Mouse (Mus musculus): ENCODE measurements around the gene Gm21905. TPM values are rescaled to one million over a fixed set of nuclear protein-coding genes. Genes with fewer than 3 reads are reported as not detected.
A peak's percentile ranks its signal among the peaks of the same experiment; 100 is the strongest.

Gene Gm21905
- total and polyA plus RNA-seq, 3 experiments: not detected

DNA sequence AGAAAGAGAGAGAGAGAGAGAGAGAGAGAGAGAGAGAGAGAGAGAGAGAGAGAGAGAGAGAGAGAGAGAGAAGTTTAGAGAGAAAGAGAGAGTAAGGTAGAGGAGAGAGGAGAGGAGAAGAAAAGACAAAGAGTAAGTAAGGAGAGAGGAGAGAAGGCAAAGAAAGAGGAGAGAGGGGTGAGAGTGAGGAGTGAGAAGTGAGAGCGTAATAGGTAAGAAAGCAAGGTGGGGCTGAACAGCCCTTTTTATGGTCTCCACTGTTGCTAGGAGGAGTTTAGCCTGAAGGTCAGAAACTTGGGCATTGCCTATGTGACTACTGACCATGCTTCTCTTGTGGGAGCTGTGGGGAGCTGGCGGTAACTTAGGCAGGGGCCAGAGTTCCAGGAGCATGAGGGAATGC lies 4.9 kb downstream of the Gm21905 start, which contains the start of gene Gm5108 (continued):
- TF ChIP-seq JUND (IDR thresholded peaks at IDR 0.05; ENCODE audit: low read depth, low read length) (no peak), CTCF (IDR thresholded peaks at IDR 0.05 in 2 of 3, conservative IDR thresholded peaks at IDR 0.05 in 1 of 3; ENCODE audit: control insufficient read depth in 1 of 3, insufficient read depth in 1 of 3, low read depth in 2 of 3, low read length in 3 of 3, poor library complexity in 1 of 3, severe bottlenecking in 1 of 3) (no peak), GABPA (IDR thresholded peaks at IDR 0.05; ENCODE audit: low read depth, low read length) (no peak)

DNA sequence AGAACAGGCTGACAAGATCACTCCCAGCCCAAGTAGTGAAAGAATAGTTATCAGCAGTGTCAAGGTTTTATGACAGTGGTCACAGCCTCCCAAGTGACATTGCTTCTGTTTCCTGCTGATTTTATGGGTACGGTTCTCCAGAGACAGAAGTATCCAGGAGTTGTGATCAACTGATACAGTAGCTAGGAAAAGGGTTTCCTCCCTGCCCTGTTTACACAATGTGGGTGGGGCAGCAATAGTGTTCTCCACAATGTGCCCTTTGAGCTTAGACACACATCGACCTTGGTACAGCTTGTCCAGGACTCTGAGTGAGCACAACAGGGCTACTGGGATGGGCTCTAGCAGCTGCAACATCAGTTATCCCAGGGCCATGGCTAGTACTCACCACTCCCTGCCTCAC lies 14.6 kb downstream of the Gm21905 start:
- Histone ChIP-seq H3K79me2 (ENCODE audit: control insufficient read depth, insufficient read depth, low read length, poor library complexity) (no peaks in the 10 kb centered on the region), H3K36me3 (ENCODE audit: control insufficient read depth in 1 of 2, insufficient read depth in 2 of 2, low read length in 2 of 2) (peaks cover 0 to 7% of the 10 kb centered on the region in 2 experiments; a peak in 2 of 4 replicates), H3K27me3 (ENCODE audit: control insufficient read depth in 1 of 2, insufficient read depth in 2 of 2, low read length in 2 of 2) (no peaks in the 10 kb centered on the region), H3K4me3 (ENCODE audit: control insufficient read depth in 1 of 2, insufficient read depth in 1 of 2, low read depth in 2 of 2, low read length in 2 of 2) (peak overlapping the region; percentile 35 to 38; a peak in 3 of 4 replicates), H3K4me1 (ENCODE audit: control insufficient read depth in 1 of 2, insufficient read depth in 2 of 2, low read length in 2 of 2) (peaks cover 3 to 18% of the 10 kb centered on the region in 2 experiments; a peak in 2 of 4 replicates), H3K9me3 (replicated peaks; ENCODE audit: insufficient read depth, low read length) (no peaks in the 10 kb centered on the region), H3K27ac (ENCODE audit: control insufficient read depth, low read depth, low read length) (peak overlapping the region; percentile 57), H3K9ac (ENCODE audit: control insufficient read depth, low read depth, low read length, poor library complexity, severe bottlenecking) (no peak overlapping the region)
- peak; percentile 76 for TF ChIP-seq GATA1 (IDR thresholded peaks at IDR 0.05; ENCODE audit: low read depth, low read length)
- no peak for TF ChIP-seq E2F4 (IDR thresholded peaks at IDR 0.05; ENCODE audit: borderline replicate concordance, low read depth, low read length)
- peak; percentile 48; the same call in 1 of the 2 replicates for TF ChIP-seq MYC (IDR thresholded peaks at IDR 0.05; ENCODE audit: low read depth, low read length)
- no peak for TF ChIP-seq USF2 (IDR thresholded peaks at IDR 0.05; ENCODE audit: borderline replicate concordance in 1 of 2, insufficient read depth in 1 of 2, low read depth in 1 of 2, low read length in 2 of 2)
- peak; percentile 77 for TF ChIP-seq TAL1 (IDR thresholded peaks at IDR 0.05; ENCODE audit: low read length)
- peak; percentile 90 for TF ChIP-seq EP300 (IDR thresholded peaks at IDR 0.05; ENCODE audit: low read depth in 1 of 2, low read length in 2 of 2)
- no peak for TF ChIP-seq POLR2AphosphoS2 (IDR thresholded peaks at IDR 0.05; ENCODE audit: low read length)
- no peak for TF ChIP-seq ZKSCAN1 (IDR thresholded peaks at IDR 0.05; ENCODE audit: low read depth, low read length)
- peak; percentile 89 for TF ChIP-seq TCF12 (IDR thresholded peaks at IDR 0.05; ENCODE audit: low read depth, low read length)
- peak; percentile 57; the same call in 1 of the 2 replicates for TF ChIP-seq RCOR1 (IDR thresholded peaks at IDR 0.05; ENCODE audit: low read depth, low read length)
- no peak for TF ChIP-seq MAFK (IDR thresholded peaks at IDR 0.05; ENCODE audit: borderline replicate concordance, low read depth, low read length)
- no peak for TF ChIP-seq MEF2A (IDR thresholded peaks at IDR 0.05; ENCODE audit: extremely low read depth, insufficient replicate concordance, low read depth, low read length, poor library complexity, severe bottlenecking)
- peak; percentile 66 for TF ChIP-seq ETS1 (IDR thresholded peaks at IDR 0.05; ENCODE audit: low read depth, low read length)
- TF ChIP-seq BHLHE40 (IDR thresholded peaks at IDR 0.05; ENCODE audit: borderline replicate concordance, low read depth, low read length): no peak
- TF ChIP-seq SIN3A (IDR thresholded peaks at IDR 0.05; ENCODE audit: low read length): peak; percentile 56; the same call in 1 of the 2 replicates
- TF ChIP-seq SMC3 (IDR thresholded peaks at IDR 0.05; ENCODE audit: low read depth, low read length): no peak
- TF ChIP-seq UBTF (IDR thresholded peaks at IDR 0.05; ENCODE audit: borderline replicate concordance, insufficient read depth, low read depth, low read length): no peak
- 0 out of 2 replicates have a peak, but pooled peaks have one; percentile 26 for TF ChIP-seq TBP (IDR thresholded peaks at IDR 0.05; ENCODE audit: low read depth, low read length)
- no peak for TF ChIP-seq KAT2A (conservative IDR thresholded peaks at IDR 0.05; ENCODE audit: low read depth, low read length)
- peak; percentile 77 for DNase-seq (ENCODE audit: low read depth, low spot score)

Data from MEL (cell line).